In the genomic region with DNA sequence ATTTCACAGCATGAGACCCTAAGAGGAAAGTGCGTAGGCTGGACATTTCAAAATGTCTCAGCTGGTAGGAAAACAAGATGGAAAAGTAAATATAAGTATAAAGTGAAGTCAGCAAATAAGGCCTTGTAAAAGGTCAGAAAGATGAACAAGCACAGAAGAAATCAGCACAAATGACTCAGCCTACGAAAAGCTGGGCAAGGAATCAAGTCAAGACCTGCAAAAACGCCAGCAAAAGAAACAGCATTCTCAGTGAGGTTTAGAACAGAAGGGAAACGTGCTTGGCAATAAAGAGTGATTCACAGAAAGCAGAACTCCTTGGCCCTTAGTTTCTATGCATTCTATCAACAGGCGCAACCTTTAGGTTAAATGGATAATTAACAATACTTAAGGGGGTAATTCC, we compare ENCODE assay signal across 18 mouse cellular contexts. TPM values are rescaled to one million over a fixed set of nuclear protein-coding genes. Genes with fewer than 3 reads are reported as not detected.
A peak's percentile ranks its signal among the peaks of the same experiment; 100 is the strongest.
DNase-seq lines count a peak whose midpoint lies in the region; ATAC-seq and TF ChIP-seq lines count a peak whose summit lies in the region.
"Had no signal": no experiment of that assay in that cellular context is flagged by ENCODE, and none has a peak within 500 bp of the region (broad histone marks: within the 10 kb centered on the region; RNA-seq: fewer than 3 reads in every experiment).

No protein-coding gene starts in this region.

- H3K4me1 ChIP-seq in lung, postnatal 0 days (ENCODE audit: insufficient read depth, low read depth, low read length) = no peaks in the 10 kb centered on the region
- H3K4me1 ChIP-seq: embryonic facial prominence, embryonic 10.5 days; forebrain, embryonic 10.5 days; heart, embryonic 10.5 days; hindbrain, embryonic 13.5 days had no signal

- no peak for ATAC-seq in lung, postnatal 0 days
- ATAC-seq: forebrain, embryonic 14.5 days; hindbrain, postnatal 0 days had no signal

- H3K9ac ChIP-seq in lung, postnatal 0 days (replicated peaks; ENCODE audit: low read depth) = no peak overlapping the region
- H3K9ac ChIP-seq: hindbrain, embryonic 13.5 days had no signal

- no peaks in the 10 kb centered on the region for H3K36me3 ChIP-seq in lung, postnatal 0 days (ENCODE audit: insufficient read depth, low read length)
- H3K36me3 ChIP-seq: embryonic facial prominence, embryonic 10.5 days; forebrain, embryonic 10.5 days; heart, embryonic 10.5 days had no signal

- no peak for TF ChIP-seq EP300 in lung, postnatal 0 days (IDR thresholded peaks at IDR 0.05)

- H3K27ac ChIP-seq in lung, postnatal 0 days (ENCODE audit: low read length) = no peak overlapping the region
- H3K27ac ChIP-seq: embryonic facial prominence, embryonic 10.5 days; forebrain, embryonic 10.5 days; heart, embryonic 10.5 days; hindbrain, embryonic 13.5 days; hindbrain, postnatal 0 days had no signal

- H3K27me3 ChIP-seq in lung, postnatal 0 days (replicated peaks; ENCODE audit: insufficient read depth, low read length) = no peaks in the 10 kb centered on the region
- H3K27me3 ChIP-seq: hindbrain, embryonic 13.5 days had no signal

- 62% methylated on average over 5 of the region's 5 CpGs for WGBS in lung, postnatal 0 days

- H3K4me3 ChIP-seq in lung, postnatal 0 days (ENCODE audit: low read depth, low read length) = no peak overlapping the region
- H3K4me3 ChIP-seq: embryonic facial prominence, embryonic 10.5 days; forebrain, embryonic 10.5 days; heart, embryonic 10.5 days; hindbrain, embryonic 13.5 days had no signal

- TF ChIP-seq CTCF in lung, postnatal 0 days (IDR thresholded peaks at IDR 0.05) = no peak

- H3K4me2 ChIP-seq in lung, postnatal 0 days (replicated peaks; ENCODE audit: low read depth, low read length) = no peak overlapping the region
- H3K4me2 ChIP-seq: hindbrain, embryonic 13.5 days had no signal

- no peaks in the 10 kb centered on the region for H3K9me3 ChIP-seq in lung, postnatal 0 days (ENCODE audit: low read length)
- H3K9me3 ChIP-seq: embryonic facial prominence, embryonic 10.5 days; forebrain, embryonic 10.5 days; heart, embryonic 10.5 days; hindbrain, embryonic 13.5 days had no signal

- DNase-seq in adrenal gland, adult 2 months = peak; percentile 65
- no peak for DNase-seq in adrenal gland, adult 18-20 months (ENCODE audit: low spot score in 2 of 2)
- DNase-seq in lung, postnatal 0 days (ENCODE audit: low spot score) = peak; percentile 3
- DNase-seq in lung, adult 18-20 months = no peak
- DNase-seq in adipocyte (ENCODE audit: low spot score) = peak; percentile 2
- no peak for DNase-seq in spleen, postnatal 10 days (ENCODE audit: low spot score in 2 of 2)
- DNase-seq in cerebellum, adult 8-10 months = no peak
- DNase-seq: cerebellum, postnatal 10 days; gastrocnemius, postnatal 36 days; heart, adult 18-20 months; heart, postnatal 10 days; kidney, adult 11 months had no signal

RNA-seq across cellular contexts. Expression of gene Ric3, which starts 10.8 kb away (rescaled TPM):
- total RNA-seq in adrenal gland, adult 2 months (2021) = 10 to 100 TPM; 39.6 to 63.7 TPM
- 98.5 and 106 TPM in 2 replicates for polyA plus RNA-seq in adrenal gland, adult 2 months (2012; rRNA removed)
- total RNA-seq in adrenal gland, adult 18-20 months (2021) = 10 to 100 TPM; 52.7 to 56.1 TPM
- 0.58 and 0.83 TPM in 2 replicates for polyA plus RNA-seq in lung, postnatal 0 days (2015; fragmentation: Nextera tagmentation; extraction: Ambion mirVana)

Comparison
In these comparisons a context has a peak if more than half of its experiments do, and no peak if none do; other contexts are left out.
1. DNase-seq: peak in adrenal gland, adult 2 months (single experiment), lung, postnatal 0 days (single experiment) and adipocyte (single experiment); none in adrenal gland, adult 18-20 months (0 of 2), lung, adult 18-20 months (0 of 2), spleen, postnatal 10 days (0 of 2) and cerebellum, adult 8-10 months (single experiment).